Mouse (Mus musculus) lung, postnatal 0 days (tissue): ENCODE measurements around the gene Ctf1.

Experiments used
- CTCF ChIP-seq: IDR thresholded peaks from 2 replicates; pipeline ENCODE4 v1.5.1; 2016; ENCODE audit warnings: antibody characterized with exemption, mild to moderate bottlenecking
- EP300 ChIP-seq: IDR thresholded peaks from 2 replicates; pipeline ENCODE4 v1.6.1; 2016; ENCODE audit warnings: antibody characterized with exemption, mild to moderate bottlenecking, control low read depth

- TF ChIP-seq EP300 (no peak), CTCF (no peak)
These were observed 27.1 kb upstream of the Ctf1 start for GRCm38 (mm10) chr7:127685304-127686018.
